Mouse (Mus musculus): ENCODE results near the gene Zfpm1. TPM values are rescaled to one million over a fixed set of nuclear protein-coding genes. Genes with fewer than 3 reads are reported as not detected.

Gene Zfpm1
- 0.83 and 0.89 TPM in 2 replicates for polyA plus RNA-seq (2015; fragmentation: Nextera tagmentation; extraction: Ambion mirVana)

- ATAC-seq (ENCODE audit: low read depth) = no peak
- Histone ChIP-seq H3K36me3 (no peaks in the 10 kb centered on the region), H3K4me1 (replicated peaks) (peaks cover 61% of the 10 kb centered on the region), H3K27me3 (peaks cover 38% of the 10 kb centered on the region), H3K9me3 (no peaks in the 10 kb centered on the region), H3K27ac (replicated peaks) (peak within 1 kb of the TSS; percentile 69), H3K4me2 (peak within 1 kb of the TSS; percentile 99), H3K4me3 (peak within 1 kb of the TSS; percentile 56), H3K9ac (peak within 1 kb of the TSS; percentile 77)
- under 1% methylated on average over 26 of the region's 60 CpGs for WGBS
These were observed at the start of gene Zfpm1 for GRCm38 (mm10) chr8:122282035-122282358. Gene Zfpm1, plus strand, starts transcription at chr8:122282141.

DNA sequence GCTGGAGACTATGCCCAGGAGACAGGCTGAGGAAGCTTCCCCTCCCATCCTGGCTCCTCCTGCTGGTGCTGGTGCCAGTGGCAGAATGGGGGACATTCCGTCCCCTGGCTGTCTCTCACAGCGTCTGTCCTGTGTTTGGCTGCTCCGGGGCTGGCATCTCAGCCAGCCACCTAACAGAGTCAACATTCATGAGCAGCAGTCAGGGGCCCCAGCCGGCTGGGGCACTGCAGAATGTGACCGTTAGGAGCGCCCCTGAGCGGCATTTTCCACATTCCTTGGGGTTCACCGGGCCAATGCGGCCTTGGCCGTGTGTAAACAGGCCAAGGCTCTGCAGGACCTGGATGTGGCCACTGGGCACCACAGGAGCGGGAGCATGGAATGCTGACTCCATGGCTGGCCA, 47.9 kb upstream of the Zfpm1 start:
- H3K4me3 ChIP-seq = no peak overlapping the region
- no peak overlapping the region for H3K27ac ChIP-seq (replicated peaks)
- no peak overlapping the region for H3K4me2 ChIP-seq
- no peak overlapping the region for H3K9ac ChIP-seq
- WGBS = 38% methylated on average over 11 of the region's 11 CpGs
- no peaks in the 10 kb centered on the region for H3K36me3 ChIP-seq
- ATAC-seq (ENCODE audit: low read depth) = no peak
- peaks cover 18% of the 10 kb centered on the region for H3K4me1 ChIP-seq (replicated peaks)
- H3K27me3 ChIP-seq = peaks cover 36% of the 10 kb centered on the region
- no peaks in the 10 kb centered on the region for H3K9me3 ChIP-seq

DNA sequence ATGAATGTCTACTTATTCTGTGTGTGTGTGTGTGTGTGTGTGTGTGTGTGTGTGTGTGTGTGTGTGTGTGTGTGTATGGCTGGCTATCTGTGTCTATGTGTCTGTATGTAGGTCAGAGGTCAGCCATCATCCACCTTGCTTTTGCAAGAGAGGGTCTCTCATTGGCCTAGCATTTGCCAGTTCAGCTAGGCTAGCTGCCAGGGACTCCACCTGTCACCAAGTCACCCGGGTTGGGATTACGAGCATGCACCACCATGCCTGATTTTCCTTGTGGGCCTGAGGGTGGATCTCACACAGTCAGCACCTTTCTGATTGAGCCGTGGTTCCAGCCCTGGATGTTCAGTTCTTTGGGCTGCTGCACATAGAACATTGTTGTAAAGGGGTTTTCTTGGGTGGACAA, 45.4 kb upstream of the Zfpm1 start:
- Histone ChIP-seq H3K27me3 (peaks cover 13% of the 10 kb centered on the region), H3K9me3 (no peaks in the 10 kb centered on the region), H3K36me3 (no peaks in the 10 kb centered on the region), H3K9ac (no peak overlapping the region), H3K4me2 (no peak overlapping the region), H3K4me3 (no peak overlapping the region), H3K4me1 (replicated peaks) (no peaks in the 10 kb centered on the region), H3K27ac (replicated peaks) (no peak overlapping the region)
- 84% methylated on average over 3 of the region's 3 CpGs for WGBS
- no peak for ATAC-seq (ENCODE audit: low read depth)

GRCm38 (mm10) chr8:122238225-122238624, 43.7 kb upstream of the Zfpm1 start:
- Histone ChIP-seq H3K36me3 (no peaks in the 10 kb centered on the region), H3K27me3 (no peaks in the 10 kb centered on the region; the same call in 1 of the 2 replicates), H3K4me1 (replicated peaks) (no peaks in the 10 kb centered on the region), H3K9me3 (no peaks in the 10 kb centered on the region), H3K4me3 (no peak overlapping the region), H3K27ac (replicated peaks) (no peak overlapping the region), H3K4me2 (no peak overlapping the region), H3K9ac (no peak overlapping the region)
- no peak for ATAC-seq (ENCODE audit: low read depth)
- 90% methylated on average over 11 of the region's 11 CpGs for WGBS

DNA sequence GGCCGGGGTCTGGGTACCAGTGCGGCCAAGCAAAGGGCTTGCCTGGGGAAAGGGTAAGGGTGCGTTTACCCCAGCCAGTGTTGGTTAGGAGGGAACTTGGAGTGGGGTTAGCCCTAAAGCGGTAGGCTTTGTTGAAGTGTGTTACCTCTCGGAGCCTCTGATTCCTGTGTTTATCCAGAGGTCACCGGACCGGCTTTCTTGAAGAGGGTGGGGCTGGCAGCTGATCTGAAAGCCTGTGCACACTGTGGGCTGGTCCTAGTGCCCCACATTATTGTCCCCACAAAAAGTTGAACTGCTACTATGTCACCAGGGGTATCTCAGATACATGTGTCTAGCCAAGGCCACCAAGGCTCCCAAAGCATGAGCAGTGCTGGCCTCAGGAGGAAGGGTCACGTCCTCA, 43.2 kb upstream of the Zfpm1 start:
- H3K27ac ChIP-seq (replicated peaks) = no peak overlapping the region
- no peak overlapping the region for H3K9ac ChIP-seq
- WGBS = 80% methylated on average over 8 of the region's 8 CpGs
- H3K9me3 ChIP-seq = no peaks in the 10 kb centered on the region
- no peaks in the 10 kb centered on the region; the same call in 1 of the 2 replicates for H3K27me3 ChIP-seq
- H3K36me3 ChIP-seq = no peaks in the 10 kb centered on the region
- H3K4me1 ChIP-seq (replicated peaks) = no peaks in the 10 kb centered on the region
- no peak overlapping the region for H3K4me2 ChIP-seq
- H3K4me3 ChIP-seq = no peak overlapping the region
- no peak for ATAC-seq (ENCODE audit: low read depth)

GRCm38 (mm10) chr8:122240241-122241026, 41.5 kb upstream of the Zfpm1 start:
- Histone ChIP-seq H3K36me3 (no peaks in the 10 kb centered on the region), H3K27ac (replicated peaks) (no peak overlapping the region), H3K9ac (no peak overlapping the region), H3K4me3 (no peak overlapping the region), H3K4me1 (replicated peaks) (no peaks in the 10 kb centered on the region), H3K9me3 (no peaks in the 10 kb centered on the region), H3K4me2 (no peak overlapping the region), H3K27me3 (no peaks in the 10 kb centered on the region)
- ATAC-seq (ENCODE audit: low read depth) = no peak
- 91% methylated on average over 16 of the region's 16 CpGs for WGBS

GRCm38 (mm10) chr8:122243310-122243709, 38.6 kb upstream of the Zfpm1 start:
- Histone ChIP-seq H3K4me1 (replicated peaks) (peaks cover 11% of the 10 kb centered on the region), H3K27me3 (no peaks in the 10 kb centered on the region), H3K9ac (no peak overlapping the region), H3K36me3 (no peaks in the 10 kb centered on the region), H3K4me3 (no peak overlapping the region), H3K27ac (replicated peaks) (no peak overlapping the region), H3K9me3 (no peaks in the 10 kb centered on the region), H3K4me2 (no peak overlapping the region)
- WGBS = 81% methylated on average over 4 of the region's 4 CpGs
- ATAC-seq (ENCODE audit: low read depth) = no peak

- no peaks in the 10 kb centered on the region for H3K27me3 ChIP-seq
- no peak overlapping the region for H3K27ac ChIP-seq (replicated peaks)
- no peak overlapping the region for H3K4me3 ChIP-seq
- peaks cover 11% of the 10 kb centered on the region for H3K4me1 ChIP-seq (replicated peaks)
- H3K36me3 ChIP-seq = no peaks in the 10 kb centered on the region
- H3K4me2 ChIP-seq = no peak overlapping the region
- H3K9me3 ChIP-seq = no peaks in the 10 kb centered on the region
- no peak overlapping the region for H3K9ac ChIP-seq
- ATAC-seq (ENCODE audit: low read depth) = no peak
- 72% methylated on average over 6 of the region's 6 CpGs for WGBS
These were observed 36.8 kb upstream of the Zfpm1 start for GRCm38 (mm10) chr8:122245161-122245560.

- Histone ChIP-seq H3K27me3 (no peaks in the 10 kb centered on the region), H3K4me2 (no peak overlapping the region), H3K4me1 (replicated peaks) (peaks cover 11% of the 10 kb centered on the region), H3K36me3 (no peaks in the 10 kb centered on the region), H3K27ac (replicated peaks) (no peak overlapping the region), H3K4me3 (no peak overlapping the region), H3K9me3 (no peaks in the 10 kb centered on the region), H3K9ac (no peak overlapping the region)
- 48% methylated on average over 12 of the region's 12 CpGs for WGBS
- ATAC-seq (ENCODE audit: low read depth) = no peak
These were observed 35.4 kb upstream of the Zfpm1 start for GRCm38 (mm10) chr8:122246257-122247211.

DNA sequence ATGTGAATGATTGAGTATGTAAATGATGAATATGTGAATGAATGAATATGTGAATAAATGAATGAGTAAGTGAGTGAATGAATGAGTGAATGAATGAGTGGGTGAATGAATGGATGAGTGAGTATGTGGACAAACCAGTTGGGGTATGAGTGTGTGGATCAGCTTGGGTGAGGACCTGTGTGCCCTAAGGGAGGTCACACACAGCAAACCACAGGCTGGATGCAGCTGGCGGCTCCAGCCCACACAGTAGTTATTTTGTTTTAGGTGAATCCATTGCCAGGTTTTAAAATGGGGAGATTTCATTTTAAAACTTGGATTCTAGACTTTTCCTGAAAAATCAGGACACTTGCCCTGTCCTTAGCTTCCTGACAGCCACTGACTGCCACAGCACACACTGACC, 30.2 kb upstream of the Zfpm1 start:
- Histone ChIP-seq H3K4me2 (no peak overlapping the region), H3K36me3 (no peaks in the 10 kb centered on the region), H3K4me1 (replicated peaks) (peaks cover 3% of the 10 kb centered on the region), H3K9me3 (no peaks in the 10 kb centered on the region), H3K27me3 (no peaks in the 10 kb centered on the region), H3K27ac (replicated peaks) (no peak overlapping the region), H3K9ac (no peak overlapping the region), H3K4me3 (no peak overlapping the region)
- WGBS = 96% methylated on average over 1 of the region's 1 CpGs
- ATAC-seq (ENCODE audit: low read depth) = no peak

DNA sequence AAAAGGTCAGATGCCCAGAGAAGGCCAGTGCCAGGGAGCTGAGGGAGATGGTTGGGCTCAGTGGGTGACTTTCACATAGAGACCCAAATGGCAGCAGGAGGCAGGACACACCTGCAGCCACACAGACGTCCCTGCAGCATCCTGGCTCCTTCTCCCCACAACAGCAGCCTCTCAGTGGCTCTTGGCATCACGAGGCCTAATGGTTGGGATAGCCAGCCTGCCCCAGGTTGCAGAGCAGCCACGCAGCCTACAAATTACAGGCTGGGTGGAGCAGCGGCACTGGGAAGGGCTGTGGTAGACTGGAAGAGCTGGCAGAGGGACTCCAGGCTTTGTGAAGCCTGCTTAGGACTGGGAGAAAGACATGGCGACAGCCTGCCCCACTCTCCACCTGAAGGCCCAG, 29.6 kb upstream of the Zfpm1 start:
- Histone ChIP-seq H3K27me3 (no peaks in the 10 kb centered on the region), H3K9ac (no peak overlapping the region), H3K4me1 (replicated peaks) (no peaks in the 10 kb centered on the region; the same call in 1 of the 2 replicates), H3K4me3 (no peak overlapping the region), H3K27ac (replicated peaks) (no peak overlapping the region), H3K4me2 (no peak overlapping the region), H3K36me3 (no peaks in the 10 kb centered on the region), H3K9me3 (no peaks in the 10 kb centered on the region)
- ATAC-seq (ENCODE audit: low read depth) = no peak
- WGBS = 60% methylated on average over 5 of the region's 5 CpGs

DNA sequence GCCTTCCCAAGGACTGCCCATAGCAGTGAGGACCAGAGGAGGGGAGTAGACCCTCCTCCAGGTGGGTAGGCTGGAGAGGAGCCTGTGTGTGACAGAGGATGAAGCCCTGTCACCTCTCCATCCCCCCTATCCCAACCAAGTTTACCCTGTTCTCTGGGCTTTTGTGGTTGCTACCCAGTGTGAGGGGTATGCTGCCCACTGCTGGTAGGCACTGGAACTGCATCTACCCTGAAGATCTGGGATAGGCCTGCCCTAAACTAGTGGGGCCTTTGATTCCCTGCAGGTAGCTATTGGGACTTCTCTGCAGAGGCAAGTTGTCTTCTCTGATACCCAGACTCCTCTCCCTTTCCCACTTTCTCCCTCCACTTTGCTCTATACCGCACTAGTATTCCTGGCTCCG, 22.6 kb upstream of the Zfpm1 start:
- Histone ChIP-seq H3K4me3 (no peak overlapping the region), H3K27ac (replicated peaks) (no peak overlapping the region), H3K27me3 (no peaks in the 10 kb centered on the region), H3K4me2 (no peak overlapping the region), H3K36me3 (no peaks in the 10 kb centered on the region), H3K9me3 (no peaks in the 10 kb centered on the region), H3K4me1 (replicated peaks) (peaks cover 4% of the 10 kb centered on the region; the same call in 1 of the 2 replicates), H3K9ac (no peak overlapping the region)
- WGBS = 51% methylated on average over 2 of the region's 2 CpGs
- 0 out of 2 replicates have a peak, but pooled peaks have one; percentile 38 for ATAC-seq (ENCODE audit: low read depth)
